Mouse (Mus musculus) ES-Bruce4 (cell line): Measurements from ENCODE around the gene Irf2bp2.

Source experiments
- EP300 ChIP-seq: IDR thresholded peaks from 2 replicates; pipeline ENCODE4 v1.6.1; 2011; ENCODE audit warnings: low read depth, low read length; ENCODE audit not compliant: insufficient read depth
- POLR2A ChIP-seq: IDR thresholded peaks from one replicate; pipeline ENCODE4 v1.8.1; 2011; ENCODE audit warnings: low read length; ENCODE audit not compliant: insufficient read depth

DNA sequence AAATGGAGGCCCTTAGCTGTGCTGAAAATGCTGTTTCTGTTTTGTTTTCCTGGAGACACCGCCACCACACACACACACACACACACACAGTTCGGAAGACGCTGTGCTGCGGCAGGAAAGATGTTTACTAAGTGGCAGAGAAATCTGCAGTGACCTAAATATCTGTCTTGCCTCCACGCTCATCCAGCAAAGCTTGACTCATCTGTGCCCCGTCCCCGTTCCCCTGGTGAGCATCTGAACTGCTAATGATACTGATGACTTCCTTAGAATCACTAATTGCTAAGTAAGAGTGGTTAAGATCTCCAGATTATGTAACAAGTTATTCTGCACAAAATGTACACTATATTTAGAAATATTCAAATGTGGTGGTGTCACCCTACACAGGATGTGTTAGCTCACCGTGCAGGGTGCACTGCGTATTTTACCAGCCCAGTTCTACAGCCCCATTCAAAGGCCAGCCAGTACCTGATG lies 8.2 kb downstream of the Irf2bp2 start:
- TF ChIP-seq POLR2A (no peak), EP300 (no peak)
